Mouse (Mus musculus) cortical plate, adult 2 months (tissue): ENCODE data around the gene Sarm1. TPM values are rescaled to one million over a fixed set of nuclear protein-coding genes. Genes with fewer than 3 reads are reported as not detected.
A peak's percentile ranks its signal among the peaks of the same experiment; 100 is the strongest.

Experiments used
- H3K27ac ChIP-seq: fragments of 200-500 bp; 2 replicates; pipeline ENCODE4 v1.5.1; 2012; ENCODE audit warnings: low read length, control low read depth, inconsistent platforms; ENCODE audit not compliant: insufficient read depth
- H3K4me1 ChIP-seq: fragments of 200-500 bp; 2 replicates; pipeline ENCODE4 v1.6.1; 2011; ENCODE audit warnings: low read length; ENCODE audit not compliant: control insufficient read depth, insufficient read depth
- H3K4me3 ChIP-seq: fragments of 200-500 bp; 2 replicates; pipeline ENCODE4 v1.5.1; 2011; ENCODE audit warnings: mild to moderate bottlenecking, low read length, control low read depth; ENCODE audit not compliant: insufficient read depth
- CTCF ChIP-seq: fragments of 200-500 bp; IDR thresholded peaks from 2 replicates; pipeline ENCODE4 v1.5.1; 2011; ENCODE audit warnings: mild to moderate bottlenecking, control low read depth, low read length; ENCODE audit not compliant: insufficient read depth; ENCODE audit errors: extremely low read depth
- POLR2A ChIP-seq: fragments of 200-500 bp; IDR thresholded peaks from 2 replicates; pipeline ENCODE4 v1.6.1; 2011; ENCODE audit warnings: mild to moderate bottlenecking, low read length, control low read depth; ENCODE audit not compliant: insufficient read depth; ENCODE audit errors: extremely low read depth
- polyA plus RNA-seq: library from polyadenylated mRNA; depleted of rRNA; stranded (reverse); fragments of >200 nt; gene quantifications from 2 replicates; pipeline ENCODE4 v1.2.3, GENCODE M21; 2012

Gene Sarm1
- polyA plus RNA-seq, 1 experiment, result 27.0 TPM

GRCm38 (mm10) chr11:78450337-78450736 lies 47.2 kb downstream of the Sarm1 start:
- Histone ChIP-seq H3K4me1 (no peaks in the 10 kb centered on the region), H3K4me3 (no peak overlapping the region), H3K27ac (no peak overlapping the region)
- TF ChIP-seq POLR2A, result no peak
- TF ChIP-seq CTCF, result no peak

GRCm38 (mm10) chr11:78448242-78448641 lies 49.3 kb downstream of the Sarm1 start:
- TF ChIP-seq POLR2A (no peak), CTCF (no peak)
- Histone ChIP-seq H3K27ac (no peak overlapping the region), H3K4me1 (no peaks in the 10 kb centered on the region), H3K4me3 (no peak overlapping the region)

- Histone ChIP-seq H3K4me1 (no peaks in the 10 kb centered on the region), H3K4me3 (no peak overlapping the region), H3K27ac (no peak overlapping the region)
- TF ChIP-seq POLR2A (no peak), CTCF (no peak)
Observed at GRCm38 (mm10) chr11:78447168-78447567, 50.4 kb downstream of the Sarm1 start.

- TF ChIP-seq CTCF (no peak), POLR2A (no peak)
- H3K27ac ChIP-seq, result no peak overlapping the region
- no peak overlapping the region for H3K4me3 ChIP-seq
- H3K4me1 ChIP-seq, result no peaks in the 10 kb centered on the region
Observed at GRCm38 (mm10) chr11:78443115-78443514, 54.4 kb downstream of the Sarm1 start.

- H3K4me3 ChIP-seq, result no peak overlapping the region
- no peaks in the 10 kb centered on the region for H3K4me1 ChIP-seq
- TF ChIP-seq CTCF (no peak), POLR2A (no peak)
- H3K27ac ChIP-seq, result no peak overlapping the region
Observed at GRCm38 (mm10) chr11:78438399-78438930, 59.1 kb downstream of the Sarm1 start.

GRCm38 (mm10) chr11:78437182-78437581 lies 60.4 kb downstream of the Sarm1 start:
- Histone ChIP-seq H3K27ac (no peak overlapping the region), H3K4me1 (no peaks in the 10 kb centered on the region), H3K4me3 (no peak overlapping the region)
- TF ChIP-seq CTCF, result no peak
- TF ChIP-seq POLR2A, result no peak

- Histone ChIP-seq H3K27ac (no peak overlapping the region), H3K4me1 (no peaks in the 10 kb centered on the region), H3K4me3 (no peak overlapping the region)
- TF ChIP-seq POLR2A (no peak), CTCF (0 out of 2 replicates have a peak, but pooled peaks have one; percentile 15)
Observed at GRCm38 (mm10) chr11:78435776-78436349, 61.7 kb downstream of the Sarm1 start.

- Histone ChIP-seq H3K4me3 (no peak overlapping the region), H3K27ac (no peak overlapping the region), H3K4me1 (no peaks in the 10 kb centered on the region)
- TF ChIP-seq POLR2A (no peak), CTCF (no peak)
Observed at GRCm38 (mm10) chr11:78434052-78434451, 63.5 kb downstream of the Sarm1 start.

GRCm38 (mm10) chr11:78431176-78431575 lies 66.4 kb downstream of the Sarm1 start:
- H3K27ac ChIP-seq, result no peak overlapping the region
- H3K4me3 ChIP-seq, result no peak overlapping the region
- H3K4me1 ChIP-seq, result no peaks in the 10 kb centered on the region
- TF ChIP-seq POLR2A, result no peak
- TF ChIP-seq CTCF, result no peak

GRCm38 (mm10) chr11:78430195-78430878 lies 67.2 kb downstream of the Sarm1 start:
- Histone ChIP-seq H3K27ac (no peak overlapping the region), H3K4me1 (no peaks in the 10 kb centered on the region), H3K4me3 (no peak overlapping the region)
- no peak for TF ChIP-seq POLR2A
- TF ChIP-seq CTCF, result no peak
